Mouse (Mus musculus) gastrocnemius, postnatal 36 days (tissue): ENCODE measurements around the gene Trappc1. TPM values are rescaled to one million over a fixed set of nuclear protein-coding genes. Genes with fewer than 3 reads are reported as not detected.

Experiments
- DNase-seq, 2 experiments: peaks; one replicate each; pipeline ENCODE4 v3.0.0; 2022
- intact Hi-C: fragments of 180-260 bp; cut with DNase I; formaldehyde crosslinking; loops from one replicate; pipeline ENCODE4 v1.15.1; 2025
- total RNA-seq, 2 experiments: library from RNA; stranded (reverse); gene quantifications; 2 replicates each; pipeline ENCODE4 v1.2.3; 2021

Gene Trappc1
- total RNA-seq, 2 experiments from 2014 or later, result 40.1 to 41.8 TPM

- no peak for DNase-seq
- intact Hi-C loops, result loop anchor here (5.0 kb wide), 1 partner anchor 45 kb away; the partner anchor contains the start of genes Cntrob and Trappc1
Measured at GRCm38 (mm10) chr11:69366855-69367615, 43.3 kb downstream of the Trappc1 start.

GRCm38 (mm10) chr11:69367616-69368355 is 44.0 kb downstream of the Trappc1 start:
- intact Hi-C loops, result loop anchor here (5.0 kb wide), 1 partner anchor 45 kb away; the partner anchor contains the start of genes Cntrob and Trappc1
- no peak for DNase-seq

GRCm38 (mm10) chr11:69368356-69369214 is 44.8 kb downstream of the Trappc1 start:
- intact Hi-C loops, result loop anchor here (5.0 kb wide), 1 partner anchor 46 kb away; the partner anchor contains the start of genes Cntrob and Trappc1
- peak in 1 of 2 experiments; percentile 39 for DNase-seq

- DNase-seq, result no peak
- intact Hi-C loops, result loop anchor here (5.0 kb wide), 1 partner anchor 47 kb away; the partner anchor contains the start of genes Cntrob and Trappc1
Measured at GRCm38 (mm10) chr11:69369215-69369989, 45.6 kb downstream of the Trappc1 start, which contains the start of gene Chd3. Gene Chd3, minus strand, starts transcription at chr11:69369406.

- no peak for DNase-seq
- intact Hi-C loops, result loop anchor here (5.0 kb wide), 1 partner anchor 48 kb away; the partner anchor contains the start of genes Cntrob and Trappc1
Measured at GRCm38 (mm10) chr11:69369990-69370816, 46.4 kb downstream of the Trappc1 start.

GRCm38 (mm10) chr11:69370817-69371215 is 47.0 kb downstream of the Trappc1 start:
- no peak for DNase-seq
- intact Hi-C loops, result no loop called here

GRCm38 (mm10) chr11:69371601-69372000 is 47.8 kb downstream of the Trappc1 start:
- intact Hi-C loops, result no loop called here
- DNase-seq, result no peak

GRCm38 (mm10) chr11:69372056-69372779 is 48.4 kb downstream of the Trappc1 start:
- DNase-seq, result no peak
- intact Hi-C loops, result no loop called here

GRCm38 (mm10) chr11:69372780-69373170 is 49.0 kb downstream of the Trappc1 start:
- intact Hi-C loops, result no loop called here
- DNase-seq, result no peak

GRCm38 (mm10) chr11:69373223-69373965 is 49.6 kb downstream of the Trappc1 start:
- no peak for DNase-seq
- intact Hi-C loops, result no loop called here

Other genes with a start within 250 kb of the Trappc1 start
- gene Vamp2, start 235.5 kb upstream of the Trappc1 start, total RNA-seq, result 10 to 100 TPM; 26.7 to 38.1 TPM
- gene Per1, start 228.8 kb upstream of the Trappc1 start, total RNA-seq, result 10 to 100 TPM; 60.9 to 89.0 TPM
- not detected for gene Hes7, start 203.6 kb upstream of the Trappc1 start, total RNA-seq
- gene 9130213A22Rik, start 201.4 kb upstream of the Trappc1 start, total RNA-seq, result not detected
- gene Aloxe3, start 198.1 kb upstream of the Trappc1 start, total RNA-seq, result not detected
- gene Alox12b, start 167.0 kb upstream of the Trappc1 start, total RNA-seq, result not detected
- not detected for gene Alox8, start 126.1 kb upstream of the Trappc1 start, total RNA-seq
- not detected for gene Gucy2e, start 86.9 kb upstream of the Trappc1 start, total RNA-seq
- 1 to 10 TPM; 1.4 TPM for gene Cntrob, start 205 bp upstream of the Trappc1 start, total RNA-seq
- gene Kcnab3, start 2.3 kb downstream of the Trappc1 start, total RNA-seq, result under 1 TPM in 1 of 2 experiments, not detected in 1; 0.10 TPM
- under 1 TPM; 0.12 to 0.26 TPM for gene Rnf227, start 16.5 kb downstream of the Trappc1 start, total RNA-seq
- gene Chd3, start 45.4 kb downstream of the Trappc1 start, total RNA-seq, result 10 to 100 TPM in 1 of 2 experiments, 1 to 10 TPM in 1; 7.6 to 11.2 TPM
- gene Naa38, start 71.5 kb downstream of the Trappc1 start, total RNA-seq, result 10 to 100 TPM; 58.8 to 67.0 TPM
- gene Cyb5d1, start 71.7 kb downstream of the Trappc1 start, total RNA-seq, result 10 to 100 TPM; 24.6 to 26.2 TPM
- gene Tmem88, start 74.3 kb downstream of the Trappc1 start, total RNA-seq, result 1 to 10 TPM; 6.3 to 7.9 TPM
- 10 to 100 TPM; 23.0 to 27.2 TPM for gene Kdm6b, start 89.7 kb downstream of the Trappc1 start, total RNA-seq
- under 1 TPM; 0.13 to 0.27 TPM for gene Dnah2, start 225.1 kb downstream of the Trappc1 start, total RNA-seq
- under 1 TPM; 0.23 to 0.62 TPM for gene Efnb3, start 236.2 kb downstream of the Trappc1 start, total RNA-seq